Mouse (Mus musculus) hindbrain, embryonic 12.5 days (tissue): Measurements from ENCODE around the gene Samhd1. TPM values are rescaled to one million over a fixed set of nuclear protein-coding genes. Genes with fewer than 3 reads are reported as not detected.

Experiments used
- ATAC-seq: fragments of 200-750 bp; cut with Nextera tagmentation; 2 replicates; pipeline ENCODE4 v1.8.0; 2017; ENCODE audit warnings: moderate TSS enrichment; ENCODE audit not compliant: low FRiP score
- H3K27ac ChIP-seq: fragments of 300-500 bp; sonication (generic); 2 replicates; pipeline ENCODE4 v1.5.1; 2016; ENCODE audit warnings: mild to moderate bottlenecking
- H3K27me3 ChIP-seq: fragments of 300-500 bp; sonication (generic); 2 replicates; pipeline ENCODE4 v1.6.1; 2016; ENCODE audit warnings: mild to moderate bottlenecking
- H3K36me3 ChIP-seq: fragments of 300-500 bp; sonication (generic); 2 replicates; pipeline ENCODE4 v1.6.1; 2016; ENCODE audit warnings: mild to moderate bottlenecking
- H3K4me1 ChIP-seq: fragments of 300-500 bp; sonication (generic); 2 replicates; pipeline ENCODE4 v1.6.1; 2016
- H3K4me2 ChIP-seq: fragments of 300-500 bp; sonication (generic); replicated peaks from 2 replicates; pipeline ENCODE4 v1.6.1; 2016; ENCODE audit warnings: mild to moderate bottlenecking
- H3K4me3 ChIP-seq: fragments of 300-500 bp; sonication (generic); 2 replicates; pipeline ENCODE4 v1.5.1; 2016; ENCODE audit warnings: mild to moderate bottlenecking
- H3K9ac ChIP-seq: fragments of 300-500 bp; sonication (generic); 2 replicates; pipeline ENCODE4 v1.6.1; 2016; ENCODE audit warnings: mild to moderate bottlenecking, moderate library complexity
- H3K9me3 ChIP-seq: fragments of 300-500 bp; sonication (generic); replicated peaks from 2 replicates; pipeline ENCODE4 v1.6.1; 2016; ENCODE audit warnings: mild to moderate bottlenecking
- WGBS: fragments of 180-500 bp; shearing (Covaris S2); methylation state at CpG from one replicate; pipeline ENCODE4 v1.1.7; 2016; 5-methylcytosine and 5-hydroxymethylcytosine counted together
- polyA plus RNA-seq: library from polyadenylated mRNA; unstranded; fragments of >200 nt; fragmentation: Nextera tagmentation; extraction: Ambion mirVana; gene quantifications from 2 replicates; pipeline ENCODE4 v1.2.1, GENCODE M21; 2016

Samhd1 gene
- polyA plus RNA-seq, 1 experiment from 2014 or later: 17.2 TPM

- H3K9me3 ChIP-seq: no peaks in the 10 kb centered on the region
- ATAC-seq: peak; percentile 77
- no peaks in the 10 kb centered on the region for H3K27me3 ChIP-seq
- H3K4me3 ChIP-seq: peak overlapping the region; percentile 68
- 0 out of 2 replicates have a peak overlapping the region, but pooled peaks have one; percentile 36 for H3K27ac ChIP-seq
- H3K36me3 ChIP-seq: no peaks in the 10 kb centered on the region
- H3K4me2 ChIP-seq: peak overlapping the region; percentile 89
- under 1% methylated on average over 25 of the region's 25 CpGs for WGBS
- H3K9ac ChIP-seq: peak overlapping the region; percentile 71
- no peaks in the 10 kb centered on the region for H3K4me1 ChIP-seq
These were observed 560 bp downstream of the Samhd1 start for GRCm38 (mm10) chr2:157134479-157134931.

- no peak for ATAC-seq
- Histone ChIP-seq H3K27ac (no peak overlapping the region), H3K9ac (peak overlapping the region; percentile 71), H3K36me3 (no peaks in the 10 kb centered on the region), H3K4me1 (no peaks in the 10 kb centered on the region), H3K27me3 (no peaks in the 10 kb centered on the region), H3K4me2 (peak overlapping the region; percentile 89), H3K4me3 (peak overlapping the region; percentile 68), H3K9me3 (no peaks in the 10 kb centered on the region)
- 20% methylated on average over 11 of the region's 11 CpGs for WGBS
These were observed 1.1 kb downstream of the Samhd1 start for GRCm38 (mm10) chr2:157133769-157134478.

DNA sequence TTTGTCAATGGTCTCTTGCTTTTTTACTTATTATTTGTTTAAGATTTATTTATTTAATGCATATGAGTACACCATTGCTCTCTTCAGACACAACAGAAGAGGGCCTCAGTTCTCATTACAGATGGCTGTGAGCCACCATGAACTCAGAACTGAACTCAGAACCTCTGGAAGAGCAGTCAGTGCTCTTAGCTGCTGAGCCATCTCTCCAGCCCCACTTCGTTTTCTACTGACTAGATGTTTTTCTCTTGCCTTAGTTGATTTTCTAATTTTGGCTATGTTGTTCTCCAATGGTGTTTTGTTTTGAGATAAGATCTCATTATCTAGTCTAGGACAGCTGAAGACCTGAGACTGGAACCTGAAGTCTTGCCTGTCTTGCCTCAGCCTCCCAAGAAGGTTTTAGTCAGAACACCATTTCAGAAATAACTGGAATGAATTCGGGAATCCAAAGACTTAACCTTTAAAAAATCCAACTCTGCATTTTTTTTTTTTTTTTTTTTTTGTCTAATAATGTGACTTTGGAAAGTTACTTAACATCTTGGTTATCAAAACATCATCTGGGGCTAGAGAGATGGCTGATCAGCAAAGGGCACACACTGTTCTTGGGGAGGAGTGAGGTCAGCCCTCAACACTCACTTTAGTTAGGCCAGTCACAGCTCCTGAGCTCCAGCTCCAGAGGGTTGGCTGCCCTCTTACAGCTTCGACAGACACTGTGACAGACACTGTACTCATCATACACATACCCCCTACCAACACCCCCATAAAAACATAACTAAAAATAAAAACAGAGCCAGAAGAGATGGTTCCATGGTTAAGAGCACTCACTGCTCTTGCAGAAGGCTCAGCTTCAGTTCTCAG is 2.2 kb downstream of the Samhd1 start:
- no peak overlapping the region for H3K9ac ChIP-seq
- H3K4me2 ChIP-seq: no peak overlapping the region
- H3K4me1 ChIP-seq: no peaks in the 10 kb centered on the region
- 79% methylated on average over 3 of the region's 3 CpGs for WGBS
- ATAC-seq: no peak
- no peaks in the 10 kb centered on the region for H3K27me3 ChIP-seq
- H3K4me3 ChIP-seq: no peak overlapping the region
- no peaks in the 10 kb centered on the region for H3K36me3 ChIP-seq
- H3K27ac ChIP-seq: no peak overlapping the region
- no peaks in the 10 kb centered on the region for H3K9me3 ChIP-seq

DNA sequence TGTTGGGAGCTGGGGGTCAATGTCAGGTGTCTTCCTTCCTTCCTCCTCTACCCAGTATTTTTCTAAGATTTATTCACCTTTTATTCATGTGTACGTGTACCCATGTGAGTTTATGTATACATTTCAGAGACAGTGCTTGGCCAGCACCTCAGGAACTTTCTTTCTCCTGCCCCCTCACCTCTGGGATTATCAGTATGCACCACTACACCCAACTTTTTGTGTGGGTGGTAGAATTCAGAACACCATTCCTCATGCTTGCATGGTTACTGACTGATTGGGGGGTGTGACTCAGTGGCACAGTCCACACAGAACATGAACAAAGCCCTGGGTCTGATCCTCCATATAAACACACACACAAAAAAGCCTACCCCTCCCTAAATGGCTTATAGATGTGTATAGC is 3.0 kb downstream of the Samhd1 start:
- no peaks in the 10 kb centered on the region for H3K4me1 ChIP-seq
- H3K27me3 ChIP-seq: no peaks in the 10 kb centered on the region
- no peak overlapping the region for H3K4me3 ChIP-seq
- no peaks in the 10 kb centered on the region for H3K9me3 ChIP-seq
- no peak overlapping the region for H3K9ac ChIP-seq
- H3K36me3 ChIP-seq: no peaks in the 10 kb centered on the region
- no peak overlapping the region for H3K27ac ChIP-seq
- 90% methylated on average over 1 of the region's 1 CpGs for WGBS
- ATAC-seq: no peak
- H3K4me2 ChIP-seq: no peak overlapping the region

DNA sequence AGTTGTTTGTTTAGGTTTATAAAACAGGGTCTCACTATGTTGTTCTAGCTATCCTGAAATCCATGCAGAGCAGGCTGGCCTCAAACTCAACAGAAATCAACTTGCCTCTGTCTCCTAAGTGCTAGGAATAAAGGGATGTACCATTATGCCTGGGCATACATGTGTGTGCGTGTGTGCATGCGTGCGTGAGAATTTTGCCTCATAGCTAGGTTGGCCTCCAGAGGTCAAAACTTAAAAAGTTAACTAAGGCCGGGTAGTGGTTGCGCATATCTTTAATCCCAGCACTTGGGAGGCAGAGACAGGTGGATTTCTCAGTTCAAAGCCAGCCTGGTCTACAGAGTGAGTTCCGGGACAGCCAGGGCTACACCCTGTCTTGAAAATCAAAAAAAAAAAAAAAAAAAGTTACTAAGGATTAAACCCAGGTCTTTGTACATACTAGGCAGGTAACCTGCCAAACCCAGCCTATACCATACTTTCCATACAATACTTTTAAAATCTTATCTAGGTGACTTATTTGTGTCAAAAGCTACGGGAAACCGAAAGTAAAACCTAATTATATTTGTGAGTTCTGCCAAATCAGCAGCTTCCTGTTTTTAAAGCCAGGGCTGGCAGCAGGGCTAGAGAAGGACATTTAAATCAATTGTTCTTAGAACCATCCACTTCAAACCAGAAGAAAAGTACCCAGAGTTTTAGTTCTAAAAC is 4.1 kb downstream of the Samhd1 start:
- no peaks in the 10 kb centered on the region for H3K27me3 ChIP-seq
- H3K9ac ChIP-seq: no peak overlapping the region

DNA sequence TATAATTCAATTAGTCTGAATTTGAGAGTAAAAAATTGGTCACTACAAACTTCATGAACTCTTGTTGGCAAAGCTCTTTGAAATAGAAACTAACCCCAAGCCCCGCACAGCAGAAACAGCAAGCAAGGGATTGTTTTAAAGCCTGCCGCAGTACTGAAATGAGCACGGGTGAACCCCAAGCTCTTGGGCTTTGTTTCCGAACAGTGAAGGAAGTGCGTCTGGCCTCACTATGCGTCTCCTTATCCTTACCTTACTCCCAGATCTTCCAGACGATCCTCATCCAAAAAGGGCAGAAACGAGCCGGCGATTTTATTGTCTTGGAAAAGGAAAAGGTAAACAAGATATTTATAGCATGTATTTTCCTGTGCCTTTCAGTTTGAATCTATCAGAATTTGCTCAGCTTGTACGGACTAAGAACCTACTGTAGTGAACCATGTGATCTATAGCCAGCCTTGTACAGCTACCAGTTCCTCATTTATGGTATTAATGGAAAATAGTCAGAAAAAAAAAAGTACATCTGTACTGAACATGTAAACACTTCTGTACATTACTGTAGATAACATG is 5.4 kb downstream of the Samhd1 start:
- Histone ChIP-seq H3K27ac (no peak overlapping the region), H3K36me3 (peaks cover 8% of the 10 kb centered on the region), H3K4me3 (no peak overlapping the region), H3K27me3 (no peaks in the 10 kb centered on the region), H3K9ac (no peak overlapping the region), H3K4me1 (no peaks in the 10 kb centered on the region), H3K4me2 (no peak overlapping the region), H3K9me3 (no peaks in the 10 kb centered on the region)
- WGBS: 83% methylated on average over 11 of the region's 11 CpGs
- ATAC-seq: no peak

More for the DNA sequence above, 4.1 kb downstream of the Samhd1 start:
- no peak overlapping the region for H3K4me3 ChIP-seq
- H3K4me2 ChIP-seq: no peak overlapping the region
- no peaks in the 10 kb centered on the region for H3K9me3 ChIP-seq
- no peak overlapping the region for H3K27ac ChIP-seq
- 89% methylated on average over 8 of the region's 8 CpGs for WGBS
- no peaks in the 10 kb centered on the region for H3K4me1 ChIP-seq
- H3K36me3 ChIP-seq: peaks cover 4% of the 10 kb centered on the region
- no peak for ATAC-seq

DNA sequence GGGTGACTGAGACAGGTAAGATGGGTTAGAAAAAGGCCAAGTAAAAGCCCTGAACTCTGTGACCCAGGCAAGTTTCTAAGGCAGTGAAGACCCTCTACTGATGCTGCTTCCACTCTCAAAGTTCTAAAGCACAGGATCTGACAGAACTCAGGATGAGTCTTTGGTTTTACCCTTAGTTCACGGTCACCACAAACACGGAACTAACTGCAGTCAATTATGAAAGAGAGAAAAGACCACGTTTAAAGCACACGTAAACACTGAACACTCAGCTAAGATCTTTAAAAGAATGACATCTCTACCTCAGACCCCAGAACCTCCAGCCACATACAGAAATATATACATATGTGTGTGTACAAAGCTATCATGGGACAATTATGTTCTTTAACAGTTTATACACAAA is 6.0 kb downstream of the Samhd1 start:
- Histone ChIP-seq H3K36me3 (peaks cover 8% of the 10 kb centered on the region), H3K4me1 (no peaks in the 10 kb centered on the region), H3K9ac (no peak overlapping the region), H3K4me3 (no peak overlapping the region), H3K9me3 (no peaks in the 10 kb centered on the region), H3K27ac (no peak overlapping the region), H3K27me3 (no peaks in the 10 kb centered on the region), H3K4me2 (no peak overlapping the region)
- no peak for ATAC-seq
- 94% methylated on average over 4 of the region's 4 CpGs for WGBS

DNA sequence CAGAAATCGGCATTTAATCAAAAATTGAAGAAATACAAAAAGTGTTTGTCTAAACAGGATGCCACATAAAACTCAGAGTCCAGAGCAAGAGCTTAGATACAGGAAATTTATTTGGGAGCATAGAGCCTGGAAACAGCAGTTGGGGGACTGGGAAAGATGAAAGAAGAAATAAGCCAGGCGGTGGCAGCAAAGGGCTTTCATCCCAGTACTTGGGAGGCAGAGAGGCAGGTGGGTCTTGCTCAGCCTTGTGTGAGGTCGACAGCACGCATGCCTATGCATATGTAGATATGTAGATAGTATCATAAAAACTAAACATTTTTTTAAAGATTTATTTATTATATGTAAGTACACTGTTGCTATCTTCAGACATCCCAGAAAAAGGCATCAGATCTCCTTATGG is 7.0 kb downstream of the Samhd1 start:
- ATAC-seq: no peak
- Histone ChIP-seq H3K27ac (no peak overlapping the region), H3K36me3 (peaks cover 8% of the 10 kb centered on the region), H3K9me3 (no peaks in the 10 kb centered on the region), H3K9ac (no peak overlapping the region), H3K4me3 (no peak overlapping the region), H3K4me1 (no peaks in the 10 kb centered on the region), H3K27me3 (no peaks in the 10 kb centered on the region), H3K4me2 (no peak overlapping the region)
- WGBS: 72% methylated on average over 4 of the region's 4 CpGs

GRCm38 (mm10) chr2:157127370-157127769 is 7.7 kb downstream of the Samhd1 start:
- peaks cover 8% of the 10 kb centered on the region for H3K36me3 ChIP-seq
- no peaks in the 10 kb centered on the region for H3K9me3 ChIP-seq
- WGBS: 84% methylated on average over 3 of the region's 3 CpGs
- H3K4me2 ChIP-seq: no peak overlapping the region
- H3K27ac ChIP-seq: no peak overlapping the region
- no peak for ATAC-seq
- H3K4me3 ChIP-seq: no peak overlapping the region
- H3K4me1 ChIP-seq: no peaks in the 10 kb centered on the region
- H3K9ac ChIP-seq: no peak overlapping the region
- no peaks in the 10 kb centered on the region for H3K27me3 ChIP-seq

- Histone ChIP-seq H3K4me2 (no peak overlapping the region), H3K36me3 (peaks cover 8% of the 10 kb centered on the region), H3K4me3 (no peak overlapping the region), H3K9me3 (no peaks in the 10 kb centered on the region), H3K27me3 (no peaks in the 10 kb centered on the region), H3K27ac (no peak overlapping the region), H3K4me1 (no peaks in the 10 kb centered on the region), H3K9ac (no peak overlapping the region)
- WGBS: 96% methylated on average over 3 of the region's 3 CpGs
- ATAC-seq: no peak
These were observed 9.8 kb downstream of the Samhd1 start for GRCm38 (mm10) chr2:157125246-157125645.

- no peak for ATAC-seq
- Histone ChIP-seq H3K9me3 (no peaks in the 10 kb centered on the region), H3K36me3 (peaks cover 8% of the 10 kb centered on the region)
These were observed 13.3 kb downstream of the Samhd1 start for GRCm38 (mm10) chr2:157121766-157122165.

DNA sequence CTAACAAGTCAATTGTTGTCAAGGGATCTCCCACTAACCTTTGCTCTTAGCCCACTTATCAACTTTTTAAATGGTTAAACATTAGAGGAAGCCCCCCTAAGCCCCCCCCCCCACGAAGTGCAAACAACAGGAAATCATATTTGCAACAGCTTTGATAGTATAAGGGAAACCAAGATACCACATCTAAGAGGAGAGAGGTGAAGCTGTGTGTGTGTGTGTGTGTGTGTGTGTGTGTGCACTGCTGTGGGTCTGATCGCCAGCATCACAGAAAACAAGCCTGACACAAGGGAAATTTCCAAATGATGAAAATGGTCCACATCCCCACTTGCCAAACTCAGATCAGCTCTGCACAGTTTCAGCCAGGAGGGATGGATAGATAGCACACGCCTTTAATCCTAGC is 16.0 kb downstream of the Samhd1 start:
- peaks cover 4% of the 10 kb centered on the region; the same call in 1 of the 2 replicates for H3K36me3 ChIP-seq

More at GRCm38 (mm10) chr2:157121766-157122165, 13.3 kb downstream of the Samhd1 start:
- WGBS: 92% methylated on average over 8 of the region's 8 CpGs
- Histone ChIP-seq H3K4me2 (no peak overlapping the region), H3K4me1 (no peaks in the 10 kb centered on the region), H3K9ac (no peak overlapping the region), H3K27me3 (no peaks in the 10 kb centered on the region), H3K4me3 (no peak overlapping the region), H3K27ac (no peak overlapping the region)

More for the DNA sequence above, 16.0 kb downstream of the Samhd1 start:
- Histone ChIP-seq H3K27me3 (no peaks in the 10 kb centered on the region), H3K27ac (no peak overlapping the region), H3K4me3 (no peak overlapping the region), H3K4me1 (no peaks in the 10 kb centered on the region), H3K9ac (no peak overlapping the region), H3K4me2 (no peak overlapping the region), H3K9me3 (no peaks in the 10 kb centered on the region)
- WGBS: 73% methylated on average over 3 of the region's 3 CpGs
- no peak for ATAC-seq
